Mouse (Mus musculus) c-Kit-positive CD71-positive TER-119-positive erythroid progenitor cells, embryonic 14.5 days (primary cell): ENCODE data around the gene Caprin1.

Experiments used
- DNase-seq: peaks from one replicate; pipeline ENCODE4 v3.0.0-alpha.2; 2013; ENCODE audit warnings: low spot score

Caprin1 gene

GRCm38 (mm10) chr2:103728027-103728540 lies 69.4 kb downstream of the Caprin1 start:
- no peak for DNase-seq

GRCm38 (mm10) chr2:103724521-103724920 lies 72.9 kb downstream of the Caprin1 start:
- DNase-seq: no peak

- DNase-seq: no peak
These were observed 78.2 kb downstream of the Caprin1 start for GRCm38 (mm10) chr2:103719292-103719646.

- peak; percentile 58 for DNase-seq
These were observed 78.7 kb downstream of the Caprin1 start for GRCm38 (mm10) chr2:103718594-103719291.

GRCm38 (mm10) chr2:103714412-103714811 lies 83.0 kb downstream of the Caprin1 start:
- DNase-seq: no peak

- DNase-seq: no peak
These were observed 83.6 kb downstream of the Caprin1 start for GRCm38 (mm10) chr2:103713831-103714230.
